ENCODE assay signal across 8 mouse cellular contexts in genomic region chr7:141480842-141481497, GRCm38 (mm10). TPM values are rescaled to one million over a fixed set of nuclear protein-coding genes. Genes with fewer than 3 reads are reported as not detected.
DNase-seq lines count a peak whose midpoint lies in the region; ATAC-seq lines count a peak whose summit lies in the region.
"Had no signal": no experiment of that assay in that cellular context is flagged by ENCODE, and none has a peak within 500 bp of the region (broad histone marks: within the 10 kb centered on the region; RNA-seq: fewer than 3 reads in every experiment).

No protein-coding gene starts in this region.

- peak overlapping the region; percentile 59 for H3K4me3 ChIP-seq in embryonic facial prominence, embryonic 13.5 days

- H3K4me2 ChIP-seq in embryonic facial prominence, embryonic 13.5 days = peak overlapping the region; percentile 99

- no peaks in the 10 kb centered on the region for H3K36me3 ChIP-seq in embryonic facial prominence, embryonic 13.5 days

- WGBS in embryonic facial prominence, embryonic 13.5 days = 9% methylated on average over 10 of the region's 10 CpGs

- DNase-seq in ES-CJ7 (ENCODE audit: low read depth, low spot score) = peak; percentile 82
- DNase-seq in adrenal gland, postnatal 25 days = peak; percentile 52
- peak; percentile 66 to 81 for DNase-seq in heart, postnatal 14 days
- peak; percentile 65 to 85 for DNase-seq in layer of hippocampus, adult 18-20 months (ENCODE audit: low spot score in 2 of 2)
- DNase-seq in lung, postnatal 10 days = peak; percentile 80
- DNase-seq in retina, postnatal 7 days (ENCODE audit: low read depth, low spot score) = peak; percentile 72

- H3K9me3 ChIP-seq in embryonic facial prominence, embryonic 13.5 days = no peaks in the 10 kb centered on the region

- ATAC-seq in embryonic facial prominence, embryonic 13.5 days (ENCODE audit: insufficient number of reproducible peaks, insufficient read depth, low FRiP score, low TSS enrichment, low read depth) = 0 out of 2 replicates have a peak, but pooled peaks have one; percentile 21

- peaks cover 47% of the 10 kb centered on the region for H3K4me1 ChIP-seq in embryonic facial prominence, embryonic 13.5 days

- intact Hi-C loops in heart, postnatal 14 days (cut with DNase I) = loop anchor here (1.0 to 2.0 kb wide), 2 partner anchors 44 to 186 kb away; no protein-coding TSS in a partner anchor

- H3K9ac ChIP-seq in embryonic facial prominence, embryonic 13.5 days = 0 out of 2 replicates have a peak overlapping the region, but pooled peaks have one; percentile 70

- H3K27ac ChIP-seq in embryonic facial prominence, embryonic 13.5 days = no peak overlapping the region
- H3K27ac ChIP-seq: macrophage had no signal

- H3K27me3 ChIP-seq in embryonic facial prominence, embryonic 13.5 days = peaks cover 40% of the 10 kb centered on the region

RNA-seq across cellular contexts. Expression of gene Tspan4, which starts 5.9 kb away (rescaled TPM):
- total RNA-seq in adrenal gland, postnatal 25 days (2021) = 70.9 and 99.3 TPM in 2 replicates
- polyA plus RNA-seq in embryonic facial prominence, embryonic 13.5 days (2015; fragmentation: Nextera tagmentation; extraction: Ambion mirVana) = 46.4 and 55.6 TPM in 2 replicates
- 10 to 100 TPM; 24.0 to 31.2 TPM for total RNA-seq in heart, postnatal 14 days (2021)
- total RNA-seq in layer of hippocampus, adult 18-20 months (2021) = 10 to 100 TPM; 11.3 to 11.7 TPM

RNA-seq across cellular contexts. Expression of gene Polr2l, which starts 6.0 kb away (rescaled TPM):
- total RNA-seq in adrenal gland, postnatal 25 days (2021) = 89.5 and 102 TPM in 2 replicates
- 64.5 and 70.3 TPM in 2 replicates for polyA plus RNA-seq in embryonic facial prominence, embryonic 13.5 days (2015; fragmentation: Nextera tagmentation; extraction: Ambion mirVana)
- 10 to 100 TPM; 69.8 to 71.4 TPM for total RNA-seq in heart, postnatal 14 days (2021)
- 10 to 100 TPM; 39.2 to 42.8 TPM for total RNA-seq in layer of hippocampus, adult 18-20 months (2021)

RNA-seq across cellular contexts. Expression of gene Cd151, which starts 13.8 kb away (rescaled TPM):
- 287 and 310 TPM in 2 replicates for total RNA-seq in adrenal gland, postnatal 25 days (2021)
- polyA plus RNA-seq in embryonic facial prominence, embryonic 13.5 days (2015; fragmentation: Nextera tagmentation; extraction: Ambion mirVana) = 16.5 and 16.6 TPM in 2 replicates
- 100 to 1,000 TPM; 258 to 268 TPM for total RNA-seq in heart, postnatal 14 days (2021)
- 10 to 100 TPM; 24.2 to 26.0 TPM for total RNA-seq in layer of hippocampus, adult 18-20 months (2021)

RNA-seq across cellular contexts. Expression of gene Cracr2b, which starts 20.1 kb away (rescaled TPM):
- total RNA-seq in adrenal gland, postnatal 25 days (2021) = 9.9 and 13.5 TPM in 2 replicates
- polyA plus RNA-seq in embryonic facial prominence, embryonic 13.5 days (2015; fragmentation: Nextera tagmentation; extraction: Ambion mirVana) = 11.5 and 12.7 TPM in 2 replicates
- total RNA-seq in heart, postnatal 14 days (2021) = 10 to 100 TPM; 25.2 to 27.9 TPM
- total RNA-seq in layer of hippocampus, adult 18-20 months (2021) = 1 to 10 TPM; 3.3 TPM

RNA-seq across cellular contexts. Expression of gene Pnpla2, which starts 26.0 kb away (rescaled TPM):
- 538 and 617 TPM in 2 replicates for total RNA-seq in adrenal gland, postnatal 25 days (2021)
- polyA plus RNA-seq in embryonic facial prominence, embryonic 13.5 days (2015; fragmentation: Nextera tagmentation; extraction: Ambion mirVana) = 13.4 and 13.5 TPM in 2 replicates
- total RNA-seq in heart, postnatal 14 days (2021) = 100 to 1,000 TPM; 351 to 430 TPM
- 10 to 100 TPM; 29.9 to 35.6 TPM for total RNA-seq in layer of hippocampus, adult 18-20 months (2021)

Comparison
In these comparisons a context has a peak if more than half of its experiments do, and no peak if none do; other contexts are left out.
1. RNA of gene Cd151, which starts 13.8 kb away (total RNA-seq): 287 to 310 TPM in adrenal gland, postnatal 25 days and 258 to 268 TPM in heart, postnatal 14 days; 24.2 to 26.0 TPM in layer of hippocampus, adult 18-20 months; every median in the first group is over 4 times any median in the second.
2. Peak in every context shown above with its lines, with median percentiles within 50 percentile points of each other: DNase-seq.